Mouse (Mus musculus) CD4-positive helper T cell, adult 2 months (primary cell): ENCODE measurements around the gene Snd1.
A peak's percentile ranks its signal among the peaks of the same experiment; 100 is the strongest.

ENCODE experiments used
- DNase-seq: peaks from one replicate; pipeline ENCODE4 v3.0.0-alpha.2; 2012; ENCODE audit warnings: low read depth, missing footprints, low spot score

Gene Snd1

GRCm38 (mm10) chr6:28546943-28547342, 72.0 kb downstream of the Snd1 start:
- no peak for DNase-seq

GRCm38 (mm10) chr6:28549374-28549773, 74.4 kb downstream of the Snd1 start:
- no peak for DNase-seq

- no peak for DNase-seq
Measured at GRCm38 (mm10) chr6:28550255-28551004, 75.5 kb downstream of the Snd1 start.

GRCm38 (mm10) chr6:28554470-28554869, 79.5 kb downstream of the Snd1 start:
- DNase-seq: no peak

GRCm38 (mm10) chr6:28555002-28555401, 80.1 kb downstream of the Snd1 start:
- no peak for DNase-seq

- no peak for DNase-seq
Measured at GRCm38 (mm10) chr6:28555428-28555827, 80.5 kb downstream of the Snd1 start.

GRCm38 (mm10) chr6:28557728-28558127, 82.8 kb downstream of the Snd1 start:
- DNase-seq: no peak

GRCm38 (mm10) chr6:28559419-28559818, 84.5 kb downstream of the Snd1 start:
- no peak for DNase-seq

GRCm38 (mm10) chr6:28561291-28561995, 86.5 kb downstream of the Snd1 start:
- DNase-seq: no peak

- DNase-seq: no peak
Measured at GRCm38 (mm10) chr6:28562323-28563044, 87.5 kb downstream of the Snd1 start.

GRCm38 (mm10) chr6:28567978-28568377, 93.0 kb downstream of the Snd1 start:
- no peak for DNase-seq

GRCm38 (mm10) chr6:28571946-28572345, 97.0 kb downstream of the Snd1 start:
- DNase-seq: no peak

GRCm38 (mm10) chr6:28572991-28573759, 98.2 kb downstream of the Snd1 start:
- DNase-seq: no peak

GRCm38 (mm10) chr6:28576356-28577264, 101.7 kb downstream of the Snd1 start:
- DNase-seq: no peak

- DNase-seq: no peak
Measured at GRCm38 (mm10) chr6:28582847-28583246, 107.9 kb downstream of the Snd1 start.

- no peak for DNase-seq
Measured at GRCm38 (mm10) chr6:28583399-28583798, 108.5 kb downstream of the Snd1 start.

GRCm38 (mm10) chr6:28586806-28587205, 111.9 kb downstream of the Snd1 start:
- DNase-seq: no peak

- peak; percentile 59 for DNase-seq
Measured at GRCm38 (mm10) chr6:28588494-28589171, 113.7 kb downstream of the Snd1 start.

- DNase-seq: no peak
Measured at GRCm38 (mm10) chr6:28592323-28592893, 117.5 kb downstream of the Snd1 start.

GRCm38 (mm10) chr6:28593708-28594107, 118.8 kb downstream of the Snd1 start:
- DNase-seq: no peak
